8 mouse cellular contexts compared by ENCODE assay signal in genomic region chr7:25305956-25306613, GRCm38 (mm10). TPM values are rescaled to one million over a fixed set of nuclear protein-coding genes. Genes with fewer than 3 reads are reported as not detected.
DNase-seq lines count a peak whose midpoint lies in the region; ATAC-seq lines count a peak whose summit lies in the region.

Gene Tmem145, plus strand, starts transcription at chr7:25306106.

- no peak within 1 kb of the TSS for H3K27ac ChIP-seq in stomach, embryonic 16.5 days (ENCODE audit: low read length)

- DNase-seq in adrenal gland, postnatal 10 days: peak; percentile 65
- no peak for DNase-seq in adrenal gland, adult 8-10 months
- peak; percentile 71 to 74 for DNase-seq in B cell, adult 2 months
- DNase-seq in cerebellum, postnatal 25 days: peak; percentile 83 to 91
- peak; percentile 53 to 69 for DNase-seq in heart, postnatal 10 days
- DNase-seq in layer of hippocampus, postnatal 36 days: no peak

- WGBS in stomach, embryonic 16.5 days: under 1% methylated on average over 47 of the region's 47 CpGs

- peak within 1 kb of the TSS; percentile 51 for H3K4me3 ChIP-seq in stomach, embryonic 16.5 days (replicated peaks; ENCODE audit: low read length)

- no peaks in the 10 kb centered on the region for H3K9me3 ChIP-seq in stomach, embryonic 16.5 days (replicated peaks; ENCODE audit: control insufficient read depth, low read length)

- H3K4me2 ChIP-seq in stomach, embryonic 16.5 days (ENCODE audit: low read depth, low read length): peak within 1 kb of the TSS; percentile 66

- peak within 1 kb of the TSS; percentile 40; the same call in 1 of the 2 replicates for H3K9ac ChIP-seq in stomach, embryonic 16.5 days (ENCODE audit: low read length)

- peak; percentile 98 for ATAC-seq in megakaryocyte progenitor cell, adult 5-6 weeks (replicated peaks; ENCODE audit: poor library complexity)
- ATAC-seq in stomach, embryonic 16.5 days (ENCODE audit: insufficient read depth, low FRiP score): peak; percentile 46; the same call in 1 of the 2 replicates

- intact Hi-C loops in heart, postnatal 10 days (cut with DNase I): no loop called here

- no peaks in the 10 kb centered on the region for H3K36me3 ChIP-seq in stomach, embryonic 16.5 days (ENCODE audit: control insufficient read depth, insufficient read depth, low read length)

- peaks cover 12% of the 10 kb centered on the region for H3K27me3 ChIP-seq in stomach, embryonic 16.5 days (ENCODE audit: control insufficient read depth, insufficient read depth, low read length)

- peaks cover 9% of the 10 kb centered on the region for H3K4me1 ChIP-seq in stomach, embryonic 16.5 days (ENCODE audit: control insufficient read depth, insufficient read depth, low read length)

RNA-seq across cellular contexts. Expression of gene Tmem145, which starts in this region (rescaled TPM):
- 1 to 10 TPM; 1.1 to 2.2 TPM for total RNA-seq in adrenal gland, postnatal 10 days (2021)
- total RNA-seq in adrenal gland, adult 8-10 months (2022): 1 to 10 TPM; 1.8 to 4.8 (median 4.5) TPM
- not detected for total RNA-seq in heart, postnatal 10 days (2021)
- total RNA-seq in layer of hippocampus, postnatal 36 days (2021): 10 to 100 TPM; 24.5 to 26.0 TPM
- total RNA-seq in megakaryocyte progenitor cell, adult 5-6 weeks (2015): not detected in 2 replicates
- not detected in 2 replicates for total RNA-seq in megakaryocyte progenitor cell, adult 5-6 weeks (2017)
- polyA plus RNA-seq in stomach, embryonic 16.5 days (2015; fragmentation: Nextera tagmentation; extraction: Ambion mirVana): 0.57 and 0.66 TPM in 2 replicates

Comparison
In these comparisons a context has a peak if more than half of its experiments do, and no peak if none do; other contexts are left out.
1. RNA of gene Tmem145 (total RNA-seq): 24.5 to 26.0 TPM in layer of hippocampus, postnatal 36 days; 1.8 to 4.8 TPM in adrenal gland, adult 8-10 months, 1.1 to 2.2 TPM in adrenal gland, postnatal 10 days, not detected in heart, postnatal 10 days and not detected in megakaryocyte progenitor cell, adult 5-6 weeks; every median in the first group is over 4 times any median in the second.
2. DNase-seq: peak in adrenal gland, postnatal 10 days (single experiment), B cell, adult 2 months (2 of 2) and cerebellum, postnatal 25 days (2 of 2); none in adrenal gland, adult 8-10 months (single experiment) and layer of hippocampus, postnatal 36 days (0 of 2).
3. Peak in DNase-seq in heart, postnatal 10 days; RNA of the gene not detected or under 1 TPM.
4. Peak in ATAC-seq in megakaryocyte progenitor cell, adult 5-6 weeks; RNA of the gene not detected or under 1 TPM.
5. Peak in ATAC-seq, H3K4me3 ChIP-seq, H3K9ac ChIP-seq and H3K4me2 ChIP-seq in stomach, embryonic 16.5 days; RNA of the gene not detected or under 1 TPM.